Mouse (Mus musculus) liver, embryonic 12.5 days (tissue): ENCODE results near the gene Smpd3. TPM values are rescaled to one million over a fixed set of nuclear protein-coding genes. Genes with fewer than 3 reads are reported as not detected.

ENCODE experiments used
- ATAC-seq: fragments of 200-750 bp; cut with Nextera tagmentation; 2 replicates; pipeline ENCODE4 v1.8.0; 2017; ENCODE audit warnings: moderate number of reproducible peaks, mild to moderate bottlenecking, moderate library complexity
- H3K27ac ChIP-seq: fragments of 300-500 bp; sonication (generic); 2 replicates; pipeline ENCODE4 v1.5.1; 2016; ENCODE audit warnings: mild to moderate bottlenecking
- H3K27me3 ChIP-seq: fragments of 300-500 bp; sonication (generic); replicated peaks from 2 replicates; pipeline ENCODE4 v1.6.1; 2016; ENCODE audit warnings: mild to moderate bottlenecking, moderate library complexity
- H3K36me3 ChIP-seq: fragments of 300-500 bp; sonication (generic); 2 replicates; pipeline ENCODE4 v1.6.1; 2016; ENCODE audit warnings: mild to moderate bottlenecking, moderate library complexity
- H3K4me1 ChIP-seq: fragments of 300-500 bp; sonication (generic); 2 replicates; pipeline ENCODE4 v1.6.1; 2016
- H3K4me2 ChIP-seq: fragments of 300-500 bp; sonication (generic); 2 replicates; pipeline ENCODE4 v1.6.1; 2016; ENCODE audit warnings: mild to moderate bottlenecking, moderate library complexity
- H3K4me3 ChIP-seq: fragments of 300-500 bp; sonication (generic); 2 replicates; pipeline ENCODE4 v1.5.1; 2016; ENCODE audit warnings: mild to moderate bottlenecking, moderate library complexity
- H3K9ac ChIP-seq: fragments of 300-500 bp; sonication (generic); 2 replicates; pipeline ENCODE4 v1.6.1; 2016; ENCODE audit warnings: mild to moderate bottlenecking, moderate library complexity
- H3K9me3 ChIP-seq: fragments of 300-500 bp; sonication (generic); replicated peaks from 2 replicates; pipeline ENCODE4 v1.6.1; 2016; ENCODE audit warnings: mild to moderate bottlenecking, moderate library complexity
- WGBS: fragments of 180-500 bp; shearing (Covaris S2); methylation state at CpG from one replicate; pipeline ENCODE4 v1.1.7; 2016; ENCODE audit not compliant: insufficient replicate concordance; 5-methylcytosine and 5-hydroxymethylcytosine counted together
- polyA plus RNA-seq: library from polyadenylated mRNA; unstranded; fragments of >200 nt; fragmentation: Nextera tagmentation; extraction: Ambion mirVana; gene quantifications from 2 replicates; pipeline ENCODE4 v1.2.1, GENCODE M21; 2016

Gene Smpd3
- polyA plus RNA-seq, 1 experiment from 2014 or later, result 0.92 TPM

- no peaks in the 10 kb centered on the region for H3K36me3 ChIP-seq
- no peak overlapping the region for H3K27ac ChIP-seq
- H3K4me2 ChIP-seq, result no peak overlapping the region
- no peaks in the 10 kb centered on the region for H3K27me3 ChIP-seq
- no peaks in the 10 kb centered on the region for H3K9me3 ChIP-seq
- H3K9ac ChIP-seq, result no peak overlapping the region
- 53% methylated on average over 1 of the region's 1 CpGs for WGBS
- H3K4me3 ChIP-seq, result no peak overlapping the region
- no peak for ATAC-seq
- H3K4me1 ChIP-seq, result peaks cover 18% of the 10 kb centered on the region
Observed at GRCm38 (mm10) chr8:106306076-106306475, 31.7 kb downstream of the Smpd3 start.

DNA sequence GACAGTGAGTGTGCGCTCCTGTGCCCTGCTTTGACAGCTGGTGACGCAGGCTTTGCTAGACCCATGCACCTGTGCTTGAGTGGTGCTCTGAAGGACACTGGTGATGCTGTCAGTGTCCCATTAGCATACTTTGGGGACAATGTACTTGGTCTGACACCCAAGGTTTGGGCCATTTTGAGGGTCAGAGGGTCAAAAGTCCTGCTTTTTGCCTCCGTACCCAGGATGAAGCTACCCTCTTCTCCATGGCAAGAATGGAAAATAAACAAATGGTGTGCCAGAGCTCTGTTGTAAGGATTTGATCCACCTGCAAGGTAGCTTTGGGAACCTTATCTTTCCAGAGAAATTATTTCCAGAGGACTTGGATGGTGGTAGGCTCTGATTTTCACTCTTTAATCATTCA lies 32.5 kb downstream of the Smpd3 start:
- WGBS, result 83% methylated on average over 3 of the region's 3 CpGs

GRCm38 (mm10) chr8:106304321-106304720 lies 33.5 kb downstream of the Smpd3 start:
- no peak for ATAC-seq
- peaks cover 18% of the 10 kb centered on the region for H3K4me1 ChIP-seq
- no peaks in the 10 kb centered on the region for H3K27me3 ChIP-seq
- no peaks in the 10 kb centered on the region for H3K9me3 ChIP-seq
- no peak overlapping the region for H3K27ac ChIP-seq
- 59% methylated on average over 6 of the region's 6 CpGs for WGBS
- H3K36me3 ChIP-seq, result no peaks in the 10 kb centered on the region
- H3K9ac ChIP-seq, result no peak overlapping the region
- no peak overlapping the region for H3K4me2 ChIP-seq
- H3K4me3 ChIP-seq, result no peak overlapping the region

More for the DNA sequence above, 32.5 kb downstream of the Smpd3 start:
- Histone ChIP-seq H3K4me2 (no peak overlapping the region), H3K9ac (no peak overlapping the region), H3K4me1 (peaks cover 18% of the 10 kb centered on the region), H3K27me3 (no peaks in the 10 kb centered on the region), H3K4me3 (no peak overlapping the region), H3K9me3 (no peaks in the 10 kb centered on the region), H3K36me3 (no peaks in the 10 kb centered on the region), H3K27ac (no peak overlapping the region)
- ATAC-seq, result no peak

DNA sequence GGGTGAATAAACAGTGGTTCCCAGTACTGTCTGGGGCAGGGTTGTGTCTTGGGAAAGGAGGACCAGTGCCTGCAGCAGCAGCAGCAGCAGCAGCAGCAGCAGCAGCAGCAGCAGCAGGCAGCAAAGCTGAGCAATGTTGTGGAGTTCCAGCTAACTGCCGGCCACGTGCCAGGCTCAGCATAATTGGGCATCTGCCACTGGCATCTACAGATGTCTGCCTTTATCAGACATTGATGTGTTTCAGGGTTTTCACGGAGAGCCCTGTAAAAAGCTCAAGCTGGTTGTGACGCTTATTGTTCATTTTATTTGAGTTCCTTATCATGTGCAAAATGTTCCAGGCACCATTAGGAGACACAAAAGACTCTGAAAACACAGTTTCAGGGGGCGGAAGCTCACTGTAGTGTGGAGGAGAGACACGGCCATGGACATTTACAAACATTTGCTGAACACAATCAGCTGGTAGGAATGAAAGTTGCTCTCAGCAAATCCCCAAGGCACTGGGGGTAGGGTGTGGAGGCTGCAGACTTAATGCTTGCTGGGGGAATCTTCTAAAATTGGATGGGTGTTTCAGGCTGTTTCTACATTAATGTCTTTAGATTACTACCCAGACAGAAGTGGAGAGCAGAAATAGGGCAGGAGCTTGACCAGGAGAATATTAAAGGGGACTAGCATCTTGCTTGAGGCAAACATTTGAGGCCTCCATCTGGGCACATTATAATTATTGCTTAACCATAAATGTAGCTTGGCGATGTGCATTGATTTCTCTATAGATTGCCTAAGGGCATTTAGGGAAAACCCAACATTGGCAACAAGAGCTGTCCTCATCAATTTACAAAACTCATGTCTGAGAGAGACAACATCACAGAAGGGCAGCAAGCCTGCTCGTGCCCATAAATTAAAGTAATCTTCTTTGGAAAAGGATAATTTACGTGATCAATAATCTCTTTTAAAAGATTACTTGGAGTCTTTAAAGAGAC lies 36.8 kb downstream of the Smpd3 start:
- no peak overlapping the region for H3K27ac ChIP-seq
- no peaks in the 10 kb centered on the region for H3K9me3 ChIP-seq
- peaks cover 9% of the 10 kb centered on the region; the same call in 1 of the 2 replicates for H3K4me1 ChIP-seq
- H3K4me3 ChIP-seq, result no peak overlapping the region
- ATAC-seq, result no peak
- H3K9ac ChIP-seq, result no peak overlapping the region
- H3K4me2 ChIP-seq, result no peak overlapping the region
- H3K27me3 ChIP-seq, result no peaks in the 10 kb centered on the region
- no peaks in the 10 kb centered on the region for H3K36me3 ChIP-seq
- WGBS, result 62% methylated on average over 9 of the region's 9 CpGs

GRCm38 (mm10) chr8:106299686-106300085 lies 38.1 kb downstream of the Smpd3 start:
- no peak for ATAC-seq
- H3K4me1 ChIP-seq, result peaks cover 8% of the 10 kb centered on the region; the same call in 1 of the 2 replicates

DNA sequence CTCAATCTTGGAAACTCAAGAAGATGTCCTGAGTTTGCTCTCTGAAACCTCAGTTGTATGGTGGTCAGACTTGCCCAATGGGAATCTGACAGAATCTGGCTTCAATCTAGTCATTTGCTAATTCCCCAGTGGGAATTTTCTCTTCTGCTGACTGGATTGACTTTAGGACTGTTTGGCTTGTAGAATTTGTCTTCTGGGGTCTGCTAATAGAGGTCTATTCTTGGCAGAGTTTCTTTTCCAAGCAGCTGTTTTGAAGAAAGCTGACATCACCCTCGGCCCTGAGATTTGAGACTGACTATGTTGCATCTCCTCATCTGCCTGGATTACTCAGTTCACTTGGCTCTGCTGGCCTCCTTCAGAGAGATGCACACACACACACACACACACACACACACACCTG lies 38.9 kb downstream of the Smpd3 start:
- H3K4me2 ChIP-seq, result no peak overlapping the region
- no peak overlapping the region for H3K4me3 ChIP-seq
- H3K9ac ChIP-seq, result no peak overlapping the region
- H3K4me1 ChIP-seq, result peaks cover under 1% of the 10 kb centered on the region; the same call in 1 of the 2 replicates
- ATAC-seq, result no peak
- no peaks in the 10 kb centered on the region for H3K9me3 ChIP-seq
- H3K27me3 ChIP-seq, result no peaks in the 10 kb centered on the region
- H3K27ac ChIP-seq, result no peak overlapping the region
- no peaks in the 10 kb centered on the region for H3K36me3 ChIP-seq
- 33% methylated on average over 1 of the region's 1 CpGs for WGBS

More at GRCm38 (mm10) chr8:106299686-106300085, 38.1 kb downstream of the Smpd3 start:
- Histone ChIP-seq H3K27me3 (no peaks in the 10 kb centered on the region), H3K9me3 (no peaks in the 10 kb centered on the region), H3K4me3 (no peak overlapping the region), H3K27ac (no peak overlapping the region), H3K4me2 (no peak overlapping the region), H3K36me3 (no peaks in the 10 kb centered on the region), H3K9ac (no peak overlapping the region)
- 62% methylated on average over 3 of the region's 3 CpGs for WGBS

GRCm38 (mm10) chr8:106298261-106298660 lies 39.5 kb downstream of the Smpd3 start:
- 51% methylated on average over 5 of the region's 5 CpGs for WGBS
- no peaks in the 10 kb centered on the region for H3K27me3 ChIP-seq
- no peaks in the 10 kb centered on the region for H3K36me3 ChIP-seq
- no peak for ATAC-seq
- H3K4me2 ChIP-seq, result no peak overlapping the region
- H3K4me1 ChIP-seq, result no peaks in the 10 kb centered on the region
- H3K4me3 ChIP-seq, result no peak overlapping the region
- H3K9ac ChIP-seq, result no peak overlapping the region
- H3K27ac ChIP-seq, result no peak overlapping the region
- no peaks in the 10 kb centered on the region for H3K9me3 ChIP-seq

- Histone ChIP-seq H3K36me3 (no peaks in the 10 kb centered on the region), H3K9ac (no peak overlapping the region), H3K27ac (no peak overlapping the region), H3K4me2 (no peak overlapping the region), H3K27me3 (0 out of 2 replicates have a peak, but pooled peaks cover 2% of the 10 kb centered on the region), H3K9me3 (no peaks in the 10 kb centered on the region), H3K4me3 (no peak overlapping the region), H3K4me1 (peaks cover 7% of the 10 kb centered on the region; the same call in 1 of the 2 replicates)
- no peak for ATAC-seq
- WGBS, result 42% methylated on average over 20 of the region's 20 CpGs
Observed at GRCm38 (mm10) chr8:106292484-106293396, 45.0 kb downstream of the Smpd3 start.

GRCm38 (mm10) chr8:106289464-106289863 lies 48.3 kb downstream of the Smpd3 start:
- Histone ChIP-seq H3K9me3 (no peaks in the 10 kb centered on the region), H3K36me3 (no peaks in the 10 kb centered on the region), H3K4me1 (peaks cover 7% of the 10 kb centered on the region; the same call in 1 of the 2 replicates), H3K4me3 (no peak overlapping the region), H3K4me2 (no peak overlapping the region), H3K27me3 (peaks cover 2% of the 10 kb centered on the region; the same call in 1 of the 2 replicates), H3K9ac (no peak overlapping the region), H3K27ac (no peak overlapping the region)
- no peak for ATAC-seq
- WGBS, result 43% methylated on average over 7 of the region's 7 CpGs

DNA sequence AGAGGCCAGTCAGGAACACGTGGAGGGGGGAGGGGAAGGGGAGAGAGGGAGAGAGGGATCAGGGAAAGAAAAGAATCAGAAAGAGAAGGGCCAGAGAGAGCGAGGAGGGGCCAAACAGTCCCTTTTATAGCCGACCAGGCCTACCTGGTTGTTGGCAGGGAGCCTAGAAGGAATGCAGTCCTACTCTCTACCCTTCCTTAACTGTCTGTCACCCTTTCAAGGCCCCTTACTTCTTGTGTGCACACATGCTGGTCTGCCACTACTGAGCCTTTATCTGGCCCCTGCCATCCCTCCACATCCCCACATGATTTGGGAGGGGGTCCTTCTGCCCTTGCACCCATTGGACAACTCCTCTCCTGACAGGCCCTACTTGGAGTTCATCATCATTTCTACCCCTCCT lies 49.1 kb downstream of the Smpd3 start:
- no peaks in the 10 kb centered on the region for H3K36me3 ChIP-seq
- 27% methylated on average over 2 of the region's 3 CpGs for WGBS
- H3K4me3 ChIP-seq, result no peak overlapping the region
- peaks cover 7% of the 10 kb centered on the region; the same call in 1 of the 2 replicates for H3K4me1 ChIP-seq
- H3K9me3 ChIP-seq, result no peaks in the 10 kb centered on the region
- H3K27me3 ChIP-seq, result peaks cover 2% of the 10 kb centered on the region; the same call in 1 of the 2 replicates
- ATAC-seq, result no peak
- H3K9ac ChIP-seq, result no peak overlapping the region
- H3K4me2 ChIP-seq, result no peak overlapping the region
- no peak overlapping the region for H3K27ac ChIP-seq

GRCm38 (mm10) chr8:106287445-106287844 lies 50.3 kb downstream of the Smpd3 start:
- ATAC-seq, result no peak
- peaks cover 12% of the 10 kb centered on the region; the same call in 1 of the 2 replicates for H3K4me1 ChIP-seq
- no peak overlapping the region for H3K4me2 ChIP-seq
- no peak overlapping the region for H3K27ac ChIP-seq
- peaks cover 4% of the 10 kb centered on the region; the same call in 1 of the 2 replicates for H3K27me3 ChIP-seq
- no peaks in the 10 kb centered on the region for H3K9me3 ChIP-seq
- no peak overlapping the region for H3K4me3 ChIP-seq
- H3K9ac ChIP-seq, result no peak overlapping the region
- no peaks in the 10 kb centered on the region for H3K36me3 ChIP-seq
- WGBS, result 42% methylated on average over 2 of the region's 2 CpGs
